Mouse (Mus musculus) lung, embryonic 15.5 days (tissue): ENCODE measurements around the gene Dgka. TPM values are rescaled to one million over a fixed set of nuclear protein-coding genes. Genes with fewer than 3 reads are reported as not detected.

Source experiments
- ATAC-seq: fragments of 200-750 bp; cut with Nextera tagmentation; 2 replicates; pipeline ENCODE4 v1.8.0; 2017; ENCODE audit warnings: moderate number of reproducible peaks, borderline replicate concordance; ENCODE audit not compliant: low FRiP score, low TSS enrichment; ENCODE audit errors: extremely low read depth
- H3K27ac ChIP-seq: fragments of 300-500 bp; sonication (generic); 2 replicates; pipeline ENCODE4 v1.5.1; 2015; ENCODE audit warnings: moderate library complexity, mild to moderate bottlenecking, inconsistent platforms
- H3K27me3 ChIP-seq: fragments of 300-500 bp; sonication (generic); 2 replicates; pipeline ENCODE4 v1.6.1; 2015; ENCODE audit warnings: inconsistent platforms
- H3K36me3 ChIP-seq: fragments of 300-500 bp; sonication (generic); 2 replicates; pipeline ENCODE4 v1.6.1; 2015; ENCODE audit warnings: inconsistent platforms
- H3K4me1 ChIP-seq: fragments of 300-500 bp; sonication (generic); 2 replicates; pipeline ENCODE4 v1.6.1; 2015; ENCODE audit warnings: inconsistent platforms
- H3K4me2 ChIP-seq: fragments of 300-500 bp; sonication (generic); 2 replicates; pipeline ENCODE4 v1.6.1; 2015; ENCODE audit warnings: inconsistent platforms, mild to moderate bottlenecking, moderate library complexity
- H3K4me3 ChIP-seq: fragments of 300-500 bp; sonication (generic); 2 replicates; pipeline ENCODE4 v1.5.1; 2015; ENCODE audit warnings: mild to moderate bottlenecking, inconsistent platforms
- H3K9ac ChIP-seq: fragments of 300-500 bp; sonication (generic); 2 replicates; pipeline ENCODE4 v1.6.1; 2015; ENCODE audit warnings: inconsistent platforms
- H3K9me3 ChIP-seq: fragments of 300-500 bp; sonication (generic); 2 replicates; pipeline ENCODE4 v1.6.1; 2016; ENCODE audit warnings: inconsistent platforms
- WGBS: fragments of 180-500 bp; shearing (Covaris S2); methylation state at CpG from one replicate; pipeline ENCODE4 v1.1.7; 2015; 5-methylcytosine and 5-hydroxymethylcytosine counted together
- polyA plus RNA-seq: library from polyadenylated mRNA; unstranded; fragments of >200 nt; fragmentation: Nextera tagmentation; extraction: Ambion mirVana; gene quantifications from 2 replicates; pipeline ENCODE4 v1.2.1, GENCODE M21; 2015

The Dgka gene
- polyA plus RNA-seq, 1 experiment from 2014 or later: 10.5 TPM

GRCm38 (mm10) chr10:128747646-128748251, 3.1 kb upstream of the Dgka start, which contains the start of gene Pym1:
Pym1 (plus strand) TSS chr10:128747889.
- under 1% methylated on average over 36 of the region's 36 CpGs for WGBS
- H3K4me2 ChIP-seq: peak within 1 kb of the TSS; percentile 74
- H3K9ac ChIP-seq: peak within 1 kb of the TSS; percentile 73
- ATAC-seq: peak; percentile 76
- peak within 1 kb of the TSS; percentile 98 for H3K27ac ChIP-seq
- H3K4me1 ChIP-seq: peaks cover 46% of the 10 kb centered on the region
- H3K4me3 ChIP-seq: peak within 1 kb of the TSS; percentile 78
- H3K27me3 ChIP-seq: peaks cover under 1% of the 10 kb centered on the region; the same call in 1 of the 2 replicates
- H3K36me3 ChIP-seq: no peaks in the 10 kb centered on the region
- no peaks in the 10 kb centered on the region for H3K9me3 ChIP-seq

DNA sequence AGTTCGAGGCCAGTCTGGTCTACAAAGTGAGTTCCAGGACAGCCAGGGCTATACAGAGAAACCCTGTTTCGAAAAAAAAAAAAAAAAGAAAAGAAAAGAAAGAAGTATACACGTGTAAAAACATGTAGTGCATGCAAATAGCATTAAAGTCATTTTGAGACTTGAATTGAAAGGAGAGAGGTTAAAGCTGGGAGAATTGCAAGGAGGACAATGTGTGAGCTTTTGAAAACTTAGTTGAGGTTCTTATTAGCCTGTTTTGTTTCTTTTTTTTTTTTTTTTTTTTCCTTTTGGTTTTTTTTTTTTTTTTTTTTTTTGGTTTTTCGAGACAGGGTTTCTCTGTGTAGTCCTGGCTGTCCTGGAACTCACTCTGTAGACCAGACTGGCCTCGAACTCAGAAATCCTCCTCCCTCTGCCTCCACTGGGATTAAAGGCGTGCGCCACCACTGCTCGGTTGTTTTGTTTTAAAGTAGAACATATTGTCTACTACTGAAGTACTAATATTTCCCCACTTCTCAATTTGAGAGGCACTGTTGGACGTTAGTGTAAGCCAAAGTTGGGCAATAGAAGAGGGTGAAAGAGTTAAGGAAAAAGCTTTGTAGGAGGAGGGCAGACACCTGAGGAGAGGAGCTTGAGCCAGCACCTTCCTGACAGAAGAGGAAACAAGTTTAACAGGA, 2.5 kb upstream of the Dgka start:
- no peak for ATAC-seq
- H3K36me3 ChIP-seq: no peaks in the 10 kb centered on the region
- H3K4me2 ChIP-seq: peak overlapping the region; percentile 74
- H3K27ac ChIP-seq: peak overlapping the region; percentile 98
- H3K9me3 ChIP-seq: no peaks in the 10 kb centered on the region
- H3K4me1 ChIP-seq: peaks cover 50% of the 10 kb centered on the region
- peak overlapping the region; percentile 78 for H3K4me3 ChIP-seq
- H3K27me3 ChIP-seq: peaks cover 4% of the 10 kb centered on the region; the same call in 1 of the 2 replicates
- peak overlapping the region; percentile 73 for H3K9ac ChIP-seq
- WGBS: 38% methylated on average over 9 of the region's 9 CpGs

GRCm38 (mm10) chr10:128745946-128746613, 1.4 kb upstream of the Dgka start:
- Histone ChIP-seq H3K36me3 (no peaks in the 10 kb centered on the region), H3K27me3 (peaks cover 4% of the 10 kb centered on the region; the same call in 1 of the 2 replicates), H3K4me3 (no peak overlapping the region), H3K9ac (no peak overlapping the region), H3K27ac (peak overlapping the region; percentile 98; the same call in 1 of the 2 replicates), H3K4me1 (peaks cover 50% of the 10 kb centered on the region), H3K4me2 (no peak overlapping the region), H3K9me3 (no peaks in the 10 kb centered on the region)
- 87% methylated on average over 10 of the region's 10 CpGs for WGBS
- ATAC-seq: no peak

GRCm38 (mm10) chr10:128744211-128744610, 444 bp downstream of the Dgka start:
- Histone ChIP-seq H3K9ac (peak overlapping the region; percentile 61), H3K4me1 (peaks cover 39% of the 10 kb centered on the region), H3K27me3 (peaks cover 4% of the 10 kb centered on the region; the same call in 1 of the 2 replicates), H3K4me3 (peak overlapping the region; percentile 67), H3K9me3 (no peaks in the 10 kb centered on the region), H3K36me3 (no peaks in the 10 kb centered on the region), H3K27ac (peak overlapping the region; percentile 77), H3K4me2 (peak overlapping the region; percentile 95)
- WGBS: 29% methylated on average over 8 of the region's 8 CpGs
- no peak for ATAC-seq

DNA sequence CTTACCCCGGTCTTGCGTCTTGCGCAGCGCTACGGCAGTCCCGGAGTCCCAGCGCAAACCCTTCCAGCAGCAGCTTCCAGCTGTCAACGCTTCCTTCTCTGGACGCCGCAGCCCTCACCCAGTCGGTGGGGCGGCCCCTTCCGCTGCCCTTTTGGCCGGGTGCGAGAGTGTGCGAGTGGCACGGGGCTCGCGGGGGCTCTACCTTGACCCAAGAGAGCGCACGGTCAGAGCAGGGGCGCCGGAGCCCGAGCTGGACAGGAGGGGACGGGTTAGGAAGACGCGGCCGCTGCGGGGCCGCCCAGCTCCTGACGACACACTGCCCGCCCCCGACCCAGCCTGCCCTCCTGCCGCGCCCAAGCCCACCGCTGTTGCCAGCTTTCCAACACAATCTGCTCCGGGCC, 864 bp downstream of the Dgka start:
- Histone ChIP-seq H3K36me3 (no peaks in the 10 kb centered on the region), H3K4me3 (peak overlapping the region; percentile 67), H3K9me3 (no peaks in the 10 kb centered on the region), H3K4me1 (peaks cover 35% of the 10 kb centered on the region), H3K9ac (peak overlapping the region; percentile 61), H3K27ac (peak overlapping the region; percentile 77), H3K27me3 (peaks cover 4% of the 10 kb centered on the region; the same call in 1 of the 2 replicates), H3K4me2 (peak overlapping the region; percentile 95)
- peak; percentile 51; the same call in 1 of the 2 replicates for ATAC-seq
- 2% methylated on average over 36 of the region's 37 CpGs for WGBS

DNA sequence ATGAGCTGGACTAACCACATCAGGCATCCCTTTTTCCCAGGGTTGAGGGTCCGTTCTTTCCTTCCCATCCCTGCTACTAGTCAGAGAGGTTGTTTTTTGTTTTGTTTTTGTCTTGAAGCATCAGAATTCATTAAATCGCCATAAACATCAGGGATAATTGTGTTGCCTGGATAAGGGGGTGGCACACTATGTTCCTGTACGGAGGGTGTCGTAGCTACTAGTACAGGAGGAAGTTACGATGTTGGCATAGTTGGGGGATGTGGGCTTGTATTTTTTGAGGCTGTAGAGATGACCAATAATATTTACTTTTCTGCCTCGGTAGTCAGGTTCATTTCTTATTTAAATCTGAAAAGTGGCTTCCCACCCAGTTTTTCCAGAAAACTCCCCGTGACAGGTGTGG, 1.4 kb downstream of the Dgka start:
- WGBS: 3% methylated on average over 7 of the region's 7 CpGs
- Histone ChIP-seq H3K9me3 (no peaks in the 10 kb centered on the region), H3K9ac (peak overlapping the region; percentile 61), H3K36me3 (no peaks in the 10 kb centered on the region), H3K4me2 (peak overlapping the region; percentile 95), H3K27ac (peak overlapping the region; percentile 77; the same call in 1 of the 2 replicates), H3K27me3 (peaks cover 4% of the 10 kb centered on the region; the same call in 1 of the 2 replicates), H3K4me3 (peak overlapping the region; percentile 67), H3K4me1 (peaks cover 34% of the 10 kb centered on the region)
- no peak for ATAC-seq

DNA sequence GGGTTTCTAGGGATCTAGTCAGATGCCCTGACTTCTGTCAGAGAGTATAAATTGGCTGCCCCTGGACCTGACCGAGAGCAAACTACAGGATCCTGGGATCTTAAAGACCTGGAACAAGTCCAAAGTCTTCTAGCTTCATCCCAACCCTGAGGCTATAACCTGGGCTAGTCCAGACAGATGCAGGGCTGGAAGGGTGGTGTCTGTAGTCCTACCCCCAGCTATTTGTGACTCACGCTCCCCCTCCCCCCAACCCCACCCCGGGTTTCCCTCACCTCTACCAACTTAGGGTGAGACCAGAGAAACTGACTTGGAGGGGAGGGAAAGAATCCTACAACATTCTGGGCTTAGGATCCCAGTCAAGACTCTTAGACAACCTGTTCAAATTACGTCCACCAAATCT, 2.0 kb downstream of the Dgka start:
- Histone ChIP-seq H3K9ac (no peak overlapping the region), H3K27ac (no peak overlapping the region), H3K4me1 (peaks cover 37% of the 10 kb centered on the region), H3K4me2 (peak overlapping the region; percentile 95), H3K9me3 (no peaks in the 10 kb centered on the region), H3K27me3 (peaks cover 4% of the 10 kb centered on the region; the same call in 1 of the 2 replicates), H3K36me3 (no peaks in the 10 kb centered on the region), H3K4me3 (peak overlapping the region; percentile 67)
- no peak for ATAC-seq
- WGBS: 18% methylated on average over 4 of the region's 4 CpGs

DNA sequence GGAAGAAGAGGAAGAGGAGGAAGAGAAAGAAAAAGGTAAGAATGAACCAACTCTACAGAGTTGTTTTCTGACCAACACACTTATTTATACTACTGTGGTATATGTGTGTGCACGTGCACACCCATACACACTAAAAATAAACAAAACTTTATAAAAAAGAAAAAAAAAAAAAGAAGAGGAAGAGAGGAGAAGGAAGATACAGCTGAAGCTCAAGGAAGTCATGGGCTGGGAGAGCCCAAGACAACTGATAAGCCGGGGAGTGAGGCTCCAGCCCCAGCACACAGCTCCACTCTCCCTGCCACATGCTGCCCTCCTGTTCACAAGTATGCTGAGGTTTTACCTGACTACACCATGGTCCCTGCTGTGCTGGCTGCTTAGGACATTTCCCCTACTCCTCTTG, 4.4 kb downstream of the Dgka start:
- 45% methylated on average over 2 of the region's 2 CpGs for WGBS
- Histone ChIP-seq H3K4me2 (no peak overlapping the region), H3K9ac (no peak overlapping the region), H3K27me3 (peaks cover 4% of the 10 kb centered on the region; the same call in 1 of the 2 replicates), H3K9me3 (no peaks in the 10 kb centered on the region), H3K36me3 (no peaks in the 10 kb centered on the region), H3K4me1 (peaks cover 30% of the 10 kb centered on the region), H3K27ac (no peak overlapping the region), H3K4me3 (no peak overlapping the region)
- no peak for ATAC-seq

- 6% methylated on average over 15 of the region's 15 CpGs for WGBS
- peaks cover 7% of the 10 kb centered on the region for H3K4me1 ChIP-seq
- ATAC-seq: no peak
- no peaks in the 10 kb centered on the region for H3K9me3 ChIP-seq
- H3K27ac ChIP-seq: no peak overlapping the region
- peak overlapping the region; percentile 47 for H3K4me2 ChIP-seq
- H3K36me3 ChIP-seq: peaks cover 6% of the 10 kb centered on the region; the same call in 1 of the 2 replicates
- H3K27me3 ChIP-seq: peaks cover under 1% of the 10 kb centered on the region; the same call in 1 of the 2 replicates
- H3K4me3 ChIP-seq: no peak overlapping the region
- H3K9ac ChIP-seq: no peak overlapping the region
Observed at GRCm38 (mm10) chr10:128737435-128737834, 7.2 kb downstream of the Dgka start.

- Histone ChIP-seq H3K27ac (no peak overlapping the region), H3K4me2 (no peak overlapping the region), H3K9me3 (no peaks in the 10 kb centered on the region), H3K9ac (no peak overlapping the region), H3K36me3 (peaks cover 6% of the 10 kb centered on the region; the same call in 1 of the 2 replicates), H3K4me3 (no peak overlapping the region), H3K27me3 (no peaks in the 10 kb centered on the region), H3K4me1 (no peaks in the 10 kb centered on the region; the same call in 1 of the 2 replicates)
- ATAC-seq: no peak
Observed at GRCm38 (mm10) chr10:128731992-128732391, 12.7 kb downstream of the Dgka start.

DNA sequence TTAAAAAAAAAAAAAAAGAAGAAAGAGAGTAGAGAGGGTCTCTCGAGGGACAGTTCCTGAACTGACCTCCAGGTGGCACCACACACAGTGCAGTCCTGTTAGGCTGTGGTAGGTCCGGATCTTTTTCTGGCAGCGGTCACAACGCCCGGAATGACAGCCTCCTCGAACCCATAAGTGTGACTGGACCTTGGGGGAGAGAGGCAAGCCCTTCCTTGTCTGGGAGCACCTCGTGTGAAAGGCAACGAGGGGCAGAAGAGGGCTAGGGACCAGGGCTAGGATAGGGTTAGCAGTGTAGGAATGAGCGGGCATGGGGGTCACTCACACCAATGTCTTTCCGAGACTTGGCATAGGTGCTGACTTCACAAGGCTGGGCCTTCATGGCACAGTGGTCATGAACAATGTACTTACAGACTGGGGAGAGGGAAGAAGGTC, 13.6 kb downstream of the Dgka start:
- H3K27ac ChIP-seq: no peak overlapping the region
- peaks cover 6% of the 10 kb centered on the region; the same call in 1 of the 2 replicates for H3K36me3 ChIP-seq
- no peaks in the 10 kb centered on the region for H3K9me3 ChIP-seq
- H3K4me2 ChIP-seq: no peak overlapping the region
- no peaks in the 10 kb centered on the region for H3K27me3 ChIP-seq
- 16% methylated on average over 10 of the region's 10 CpGs for WGBS
- ATAC-seq: peak; percentile 58; the same call in 1 of the 2 replicates
- H3K4me1 ChIP-seq: no peaks in the 10 kb centered on the region; the same call in 1 of the 2 replicates
- H3K4me3 ChIP-seq: no peak overlapping the region
- no peak overlapping the region for H3K9ac ChIP-seq
